Mouse (Mus musculus) lung, embryonic 16.5 days (tissue): ENCODE results near the gene Cdk2ap2. TPM values are rescaled to one million over a fixed set of nuclear protein-coding genes. Genes with fewer than 3 reads are reported as not detected.
"Not testable (repeated sequence)": the region's sequence is repeated elsewhere in the genome, so short reads cannot be mapped to it uniquely, and the experiment has no call there.

Source experiments
- ATAC-seq: fragments of 200-750 bp; cut with Nextera tagmentation; 2 replicates; pipeline ENCODE4 v1.8.0; 2017; ENCODE audit warnings: low read depth, mild to moderate bottlenecking, moderate library complexity
- H3K27ac ChIP-seq: fragments of 300-500 bp; sonication (generic); 2 replicates; pipeline ENCODE4 v1.5.1; 2014; ENCODE audit warnings: mild to moderate bottlenecking, control low read depth, low read length
- H3K27me3 ChIP-seq: fragments of 300-500 bp; sonication (generic); 2 replicates; pipeline ENCODE4 v1.6.1; 2014; ENCODE audit warnings: low read depth, low read length, mixed read lengths; ENCODE audit not compliant: control insufficient read depth, insufficient read depth
- H3K36me3 ChIP-seq: fragments of 300-500 bp; sonication (generic); 2 replicates; pipeline ENCODE4 v1.6.1; 2014; ENCODE audit warnings: low read length; ENCODE audit not compliant: control insufficient read depth, insufficient read depth
- H3K4me1 ChIP-seq: fragments of 300-500 bp; sonication (generic); replicated peaks from 2 replicates; pipeline ENCODE4 v1.6.1; 2014; ENCODE audit warnings: low read length, mixed read lengths; ENCODE audit not compliant: control insufficient read depth, insufficient read depth
- H3K4me2 ChIP-seq: fragments of 300-500 bp; sonication (generic); 2 replicates; pipeline ENCODE4 v1.6.1; 2014; ENCODE audit warnings: low read depth, low read length, control low read depth
- H3K4me3 ChIP-seq: fragments of 300-500 bp; sonication (generic); 2 replicates; pipeline ENCODE4 v1.5.1; 2014; ENCODE audit warnings: mild to moderate bottlenecking, low read length, control low read depth
- H3K9ac ChIP-seq: fragments of 300-500 bp; sonication (generic); 2 replicates; pipeline ENCODE4 v1.6.1; 2014; ENCODE audit warnings: low read length, control low read depth
- H3K9me3 ChIP-seq: fragments of 300-500 bp; sonication (generic); 2 replicates; pipeline ENCODE4 v1.6.1; 2016; ENCODE audit warnings: low read length; ENCODE audit not compliant: control insufficient read depth
- WGBS: fragments of 180-500 bp; shearing (Covaris S2); extraction: QIAGEN DNeasy Blood & Tissue Kit; methylation state at CpG from one replicate; pipeline ENCODE4 v1.1.7; 2014; 5-methylcytosine and 5-hydroxymethylcytosine counted together
- polyA plus RNA-seq: library from polyadenylated mRNA; unstranded; fragments of >200 nt; fragmentation: Nextera tagmentation; extraction: Ambion mirVana; gene quantifications from 2 replicates; pipeline ENCODE4 v1.2.1, GENCODE M21; 2015

Gene Cdk2ap2
- polyA plus RNA-seq, 1 experiment from 2014 or later, result 111 TPM

- no peaks in the 10 kb centered on the region for H3K27me3 ChIP-seq
- H3K4me1 ChIP-seq, result peaks cover 15% of the 10 kb centered on the region
- no peaks in the 10 kb centered on the region for H3K9me3 ChIP-seq
- H3K27ac ChIP-seq, result no peak overlapping the region
- H3K36me3 ChIP-seq, result peaks cover 4% of the 10 kb centered on the region; the same call in 1 of the 2 replicates
- H3K9ac ChIP-seq, result no peak overlapping the region
- no peak overlapping the region for H3K4me3 ChIP-seq
- 77% methylated on average over 7 of the region's 7 CpGs for WGBS
- no peak overlapping the region for H3K4me2 ChIP-seq
- ATAC-seq, result no peak
Measured at GRCm38 (mm10) chr19:4122411-4123370, 25.7 kb downstream of the Cdk2ap2 start.

DNA sequence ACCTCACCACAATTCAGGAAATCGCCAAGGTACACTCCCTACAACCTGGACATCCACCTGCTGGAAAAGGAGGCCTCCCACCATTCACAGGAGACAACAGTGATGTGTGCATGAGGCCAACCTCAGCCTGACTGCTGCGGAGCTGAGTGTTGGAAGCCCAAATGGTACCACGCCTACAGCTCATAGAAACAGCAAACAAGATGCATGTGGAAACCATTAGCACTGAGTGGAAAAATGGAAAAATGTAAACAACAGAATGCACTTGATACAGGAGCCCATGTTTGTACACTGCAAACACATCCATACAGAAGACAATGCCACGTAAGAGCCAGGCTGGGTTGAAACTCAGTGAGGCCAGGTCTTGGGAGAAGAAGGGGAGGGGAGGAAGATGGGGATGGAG lies 27.4 kb downstream of the Cdk2ap2 start:
- Histone ChIP-seq H3K9me3 (no peaks in the 10 kb centered on the region), H3K4me3 (no peak overlapping the region), H3K9ac (no peak overlapping the region), H3K36me3 (peaks cover 7% of the 10 kb centered on the region), H3K4me2 (no peak overlapping the region), H3K4me1 (peaks cover 15% of the 10 kb centered on the region), H3K27me3 (no peaks in the 10 kb centered on the region), H3K27ac (no peak overlapping the region)
- ATAC-seq, result no peak
- WGBS, result 57% methylated on average over 4 of the region's 4 CpGs

GRCm38 (mm10) chr19:4125268-4125667 lies 28.3 kb downstream of the Cdk2ap2 start:
- not testable (repeated sequence) for H3K27me3 ChIP-seq, H3K9me3 ChIP-seq
- Histone ChIP-seq H3K4me1 (peaks cover 15% of the 10 kb centered on the region), H3K9ac (peak overlapping the region; percentile 93), H3K4me3 (peak overlapping the region; percentile 89), H3K36me3 (peaks cover 11% of the 10 kb centered on the region), H3K4me2 (peak overlapping the region; percentile 72), H3K27ac (0 out of 2 replicates have a peak overlapping the region, but pooled peaks have one; percentile 1)
- peak; percentile 10 for ATAC-seq
- 19% methylated on average over 2 of the region's 4 CpGs for WGBS

DNA sequence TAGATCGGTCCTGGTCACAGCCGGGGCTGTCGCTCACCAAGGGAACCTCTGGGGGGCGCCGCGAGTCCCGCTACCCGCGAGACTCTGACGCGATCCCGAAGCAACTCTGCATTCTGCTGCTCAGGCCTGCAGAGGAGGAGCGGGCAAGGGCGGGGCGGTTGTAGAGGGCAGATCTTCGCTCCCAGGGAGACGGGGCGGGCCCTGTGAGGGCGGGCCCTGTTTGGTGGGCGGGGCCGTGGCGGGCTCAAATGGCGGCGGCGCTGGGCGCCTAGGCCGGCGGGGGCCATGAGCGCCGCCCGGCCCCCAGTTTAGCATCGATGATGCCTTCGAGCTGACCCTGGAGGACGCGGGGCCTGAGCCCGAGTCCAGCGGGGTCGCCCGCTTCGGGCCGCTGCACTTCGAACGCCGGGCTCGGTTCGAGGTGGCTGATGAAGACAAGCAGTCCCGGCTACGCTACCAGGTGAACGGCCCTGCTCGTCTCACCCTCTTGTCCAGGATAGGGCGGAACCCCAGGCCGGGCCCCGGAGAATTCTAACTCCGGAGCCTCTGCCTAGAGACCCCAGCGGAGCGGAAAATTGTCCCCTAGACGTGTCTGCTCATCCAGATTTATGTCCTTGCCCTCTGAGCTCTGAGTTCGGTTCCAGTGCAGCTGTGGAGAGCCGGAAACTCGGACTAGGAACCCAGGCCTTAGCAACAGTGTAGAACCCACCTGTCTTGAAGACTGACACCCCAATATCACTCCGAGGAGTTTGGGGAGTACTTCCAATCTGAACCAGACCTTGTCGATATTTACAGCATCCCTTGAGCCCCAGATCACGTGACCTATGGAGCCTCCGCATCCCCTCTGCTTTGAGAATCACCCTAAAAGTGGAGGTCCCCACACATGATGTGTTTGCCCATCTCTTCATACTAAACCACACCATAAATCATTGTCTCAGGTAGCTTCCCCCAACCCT lies 29.0 kb downstream of the Cdk2ap2 start, which contains the start of gene Aip:
Gene Aip, minus strand, starts transcription at position 118 of the 956 bp plus-strand sequence.
- no peaks in the 10 kb centered on the region for H3K9me3 ChIP-seq
- peak within 1 kb of the TSS; percentile 89 for H3K4me3 ChIP-seq
- peaks cover 8% of the 10 kb centered on the region for H3K4me1 ChIP-seq
- peak within 1 kb of the TSS; percentile 93 for H3K9ac ChIP-seq
- H3K4me2 ChIP-seq, result peak within 1 kb of the TSS; percentile 72
- H3K27ac ChIP-seq, result peak within 1 kb of the TSS; percentile 50
- WGBS, result under 1% methylated on average over 58 of the region's 64 CpGs
- peak; percentile 94 for ATAC-seq
- H3K27me3 ChIP-seq, result no peaks in the 10 kb centered on the region
- H3K36me3 ChIP-seq, result peaks cover 11% of the 10 kb centered on the region

DNA sequence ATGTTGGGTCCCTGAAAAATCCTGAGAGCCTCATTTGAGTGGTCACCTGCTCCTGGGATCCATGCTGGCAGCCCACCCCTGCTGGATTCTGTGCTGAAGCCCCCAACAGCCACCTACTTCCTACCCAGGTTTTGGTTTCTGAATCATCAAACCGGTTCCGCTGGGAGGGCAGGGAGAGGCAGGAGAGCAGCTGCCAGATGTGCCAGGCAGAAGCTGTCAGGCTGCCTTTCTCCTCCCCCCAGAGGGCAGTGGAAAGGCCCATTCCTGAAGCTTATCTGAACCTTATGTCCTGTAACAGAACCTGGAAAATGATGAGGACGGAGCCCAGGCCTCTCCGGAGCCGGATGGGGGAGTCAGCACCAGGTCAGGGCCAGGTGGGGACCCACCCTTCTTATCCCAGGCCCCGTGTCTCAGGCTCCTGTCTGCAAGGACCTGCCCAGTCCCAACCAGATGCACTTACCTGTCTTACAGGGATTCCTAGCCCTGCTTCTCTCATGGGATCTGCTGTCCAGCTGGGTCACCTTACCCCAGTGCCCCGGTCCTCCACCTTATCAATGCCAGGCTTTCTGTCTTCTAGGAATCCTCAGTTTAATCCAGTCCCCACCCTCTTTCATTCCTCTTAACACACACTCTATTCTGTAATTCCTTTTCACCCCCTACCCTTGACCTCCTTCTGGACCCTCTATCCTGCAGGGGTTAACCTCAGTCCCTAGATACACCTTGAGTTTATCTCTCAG lies 29.9 kb downstream of the Cdk2ap2 start:
- Histone ChIP-seq H3K27me3 (no peaks in the 10 kb centered on the region), H3K4me3 (peak overlapping the region; percentile 89), H3K4me2 (peak overlapping the region; percentile 72), H3K4me1 (peaks cover 8% of the 10 kb centered on the region), H3K27ac (no peak overlapping the region), H3K9ac (peak overlapping the region; percentile 93), H3K36me3 (peaks cover 11% of the 10 kb centered on the region), H3K9me3 (no peaks in the 10 kb centered on the region)
- no peak for ATAC-seq
- WGBS, result 48% methylated on average over 7 of the region's 7 CpGs

- no peak for ATAC-seq
- no peaks in the 10 kb centered on the region for H3K27me3 ChIP-seq
- no peaks in the 10 kb centered on the region for H3K9me3 ChIP-seq
- no peak overlapping the region for H3K4me2 ChIP-seq
- no peak overlapping the region for H3K27ac ChIP-seq
- H3K4me1 ChIP-seq, result peaks cover 8% of the 10 kb centered on the region
- H3K4me3 ChIP-seq, result no peak overlapping the region
- WGBS, result 86% methylated on average over 7 of the region's 7 CpGs
- no peak overlapping the region; the same call in 1 of the 2 replicates for H3K9ac ChIP-seq
- H3K36me3 ChIP-seq, result peaks cover 17% of the 10 kb centered on the region
Measured at GRCm38 (mm10) chr19:4129462-4129861, 32.5 kb downstream of the Cdk2ap2 start.

GRCm38 (mm10) chr19:4130106-4130505 lies 33.1 kb downstream of the Cdk2ap2 start:
- Histone ChIP-seq H3K4me1 (peaks cover 8% of the 10 kb centered on the region), H3K27me3 (no peaks in the 10 kb centered on the region), H3K4me3 (no peak overlapping the region), H3K36me3 (peaks cover 17% of the 10 kb centered on the region), H3K9ac (no peak overlapping the region), H3K4me2 (no peak overlapping the region), H3K9me3 (no peaks in the 10 kb centered on the region), H3K27ac (no peak overlapping the region)
- ATAC-seq, result no peak
- WGBS, result 88% methylated on average over 4 of the region's 4 CpGs

DNA sequence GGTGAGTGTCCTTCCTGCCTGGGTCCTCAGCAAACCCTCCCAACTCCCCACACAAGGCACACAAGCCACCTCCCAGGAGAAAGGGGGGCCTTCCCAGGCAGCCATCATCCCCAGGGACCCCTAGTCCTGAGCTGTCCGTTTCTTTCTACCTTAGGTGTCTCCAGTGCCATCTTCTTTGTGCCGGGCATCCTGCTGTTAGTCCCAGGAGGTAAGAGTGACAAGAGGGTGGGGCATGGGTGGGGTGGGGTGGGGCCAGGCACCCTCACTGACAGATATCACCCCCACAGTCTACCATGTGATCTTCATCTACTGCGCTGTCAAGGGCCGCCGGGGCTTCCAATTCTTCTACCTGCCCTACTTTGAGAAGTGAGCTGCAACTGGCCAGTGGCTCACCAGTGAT lies 34.1 kb downstream of the Cdk2ap2 start:
- H3K9ac ChIP-seq, result no peak overlapping the region
- H3K9me3 ChIP-seq, result no peaks in the 10 kb centered on the region
- ATAC-seq, result no peak
- H3K27ac ChIP-seq, result no peak overlapping the region
- H3K4me1 ChIP-seq, result peaks cover 8% of the 10 kb centered on the region
- 88% methylated on average over 5 of the region's 5 CpGs for WGBS
- no peak overlapping the region for H3K4me2 ChIP-seq
- H3K27me3 ChIP-seq, result no peaks in the 10 kb centered on the region
- H3K4me3 ChIP-seq, result no peak overlapping the region
- peaks cover 17% of the 10 kb centered on the region for H3K36me3 ChIP-seq
